Mouse (Mus musculus): ENCODE measurements around the gene Pla2g4b. TPM values are rescaled to one million over a fixed set of nuclear protein-coding genes. Genes with fewer than 3 reads are reported as not detected.

The Pla2g4b gene
- 3.2 and 4.3 TPM in 2 replicates for polyA plus RNA-seq (2014; fragmentation: Nextera tagmentation; extraction: Ambion mirVana)

DNA sequence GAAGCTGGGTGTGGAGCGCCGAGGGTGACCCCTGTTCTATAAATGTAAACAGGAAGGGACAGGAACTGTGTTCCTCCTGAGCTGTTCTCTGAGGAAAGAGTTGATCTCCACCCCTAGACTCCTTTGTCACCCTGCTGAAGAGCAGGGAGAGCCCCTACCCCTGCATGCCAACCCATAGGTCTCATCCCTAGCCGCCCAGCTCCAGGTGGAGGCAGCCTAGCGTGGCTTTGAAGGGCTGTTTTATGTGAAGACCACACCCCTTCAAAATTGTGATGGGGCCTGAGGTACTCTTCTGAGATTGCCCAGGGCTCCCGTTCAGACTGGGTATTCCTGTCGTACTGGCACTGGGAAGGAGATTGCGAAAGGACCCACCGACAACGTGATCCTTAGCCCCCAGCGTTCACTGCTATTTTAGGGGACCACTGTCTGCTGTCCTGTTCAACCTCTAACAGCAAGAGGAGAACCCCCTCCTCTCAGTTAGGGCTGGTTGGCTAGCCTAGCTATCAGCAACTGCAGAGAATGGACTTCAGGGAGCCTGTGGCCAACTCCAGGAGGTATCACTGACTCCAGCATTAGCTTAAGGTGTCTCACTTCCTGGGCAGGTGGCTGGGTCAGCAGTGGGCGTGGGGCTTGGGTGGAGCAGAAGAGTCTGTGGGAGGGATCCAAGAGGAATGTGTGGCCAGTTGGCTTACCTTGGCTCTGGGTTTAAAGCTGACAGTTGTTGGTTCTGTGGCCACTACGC, at the start of gene Pla2g4b:
TSS of gene Pla2g4b (plus strand) at position 692 of the 742 bp plus-strand sequence.
- H3K9me3 ChIP-seq (ENCODE audit: control insufficient read depth, low read length) = no peaks in the 10 kb centered on the region
- peaks cover 47% of the 10 kb centered on the region for H3K36me3 ChIP-seq (ENCODE audit: control insufficient read depth, insufficient read depth, low read length)
- no peak within 1 kb of the TSS for H3K4me2 ChIP-seq (ENCODE audit: low read depth, low read length)
- H3K27ac ChIP-seq (ENCODE audit: low read depth, low read length) = no peak within 1 kb of the TSS
- H3K4me3 ChIP-seq (ENCODE audit: low read depth, low read length) = no peak within 1 kb of the TSS
- no peak for ATAC-seq (ENCODE audit: low read depth)
- no peak within 1 kb of the TSS for H3K9ac ChIP-seq (replicated peaks; ENCODE audit: low read depth, low read length)
- no peaks in the 10 kb centered on the region for H3K27me3 ChIP-seq (ENCODE audit: control insufficient read depth, insufficient read depth, low read length)
- 94% methylated on average over 12 of the region's 12 CpGs for WGBS
- peaks cover 7% of the 10 kb centered on the region for H3K4me1 ChIP-seq (ENCODE audit: control insufficient read depth, insufficient read depth, low read length)

DNA sequence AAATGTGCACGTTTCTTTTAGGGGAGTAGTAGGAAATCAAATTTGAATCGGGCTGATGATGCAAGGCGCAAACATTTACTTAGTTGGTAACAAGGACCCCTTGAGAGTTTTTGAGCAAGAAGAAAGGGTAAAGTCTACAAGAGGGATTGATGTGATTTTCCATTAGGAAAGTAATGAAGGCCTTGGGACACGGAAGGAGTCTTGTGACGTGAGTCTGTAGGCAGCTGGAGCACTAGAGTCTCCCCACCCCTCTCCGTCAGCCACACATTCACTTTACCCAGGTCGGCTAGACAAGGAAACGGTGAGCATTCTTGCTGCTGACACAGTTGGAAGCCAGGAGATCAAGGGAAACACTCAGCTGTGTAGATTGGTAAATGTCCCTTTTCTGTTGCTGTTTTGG, 47.3 kb upstream of the Pla2g4b start:
- H3K36me3 ChIP-seq (ENCODE audit: control insufficient read depth, insufficient read depth, low read length) = no peaks in the 10 kb centered on the region
- H3K27ac ChIP-seq (ENCODE audit: low read depth, low read length) = no peak overlapping the region
- 72% methylated on average over 8 of the region's 8 CpGs for WGBS
- H3K9me3 ChIP-seq (ENCODE audit: control insufficient read depth, low read length) = no peaks in the 10 kb centered on the region
- H3K9ac ChIP-seq (replicated peaks; ENCODE audit: low read depth, low read length) = no peak overlapping the region
- no peak overlapping the region for H3K4me2 ChIP-seq (ENCODE audit: low read depth, low read length)
- no peaks in the 10 kb centered on the region for H3K27me3 ChIP-seq (ENCODE audit: control insufficient read depth, insufficient read depth, low read length)
- H3K4me1 ChIP-seq (ENCODE audit: control insufficient read depth, insufficient read depth, low read length) = no peaks in the 10 kb centered on the region
- ATAC-seq (ENCODE audit: low read depth) = no peak
- H3K4me3 ChIP-seq (ENCODE audit: low read depth, low read length) = no peak overlapping the region

DNA sequence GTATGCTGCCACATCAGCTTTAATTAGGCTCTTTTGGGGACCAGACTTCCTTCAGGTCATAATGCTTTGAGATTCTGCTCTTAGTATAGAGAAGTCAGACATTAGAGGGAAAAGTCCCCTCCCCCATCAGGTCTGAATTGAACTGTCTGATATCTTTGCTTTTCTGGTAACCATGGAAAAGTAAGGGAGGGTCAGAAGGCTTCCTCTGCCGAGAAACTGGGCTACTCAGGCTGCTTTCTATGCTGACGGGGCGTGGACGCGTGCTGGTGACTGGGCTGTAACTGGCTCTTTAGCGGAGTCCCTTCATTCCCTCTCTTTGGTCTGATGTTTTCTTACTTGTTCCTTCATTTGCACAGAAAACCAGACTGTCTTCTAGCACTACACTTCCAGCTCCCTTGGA, 46.8 kb upstream of the Pla2g4b start:
- no peak for ATAC-seq (ENCODE audit: low read depth)
- WGBS = 69% methylated on average over 6 of the region's 6 CpGs
- H3K9me3 ChIP-seq (ENCODE audit: control insufficient read depth, low read length) = no peaks in the 10 kb centered on the region
- no peak overlapping the region for H3K27ac ChIP-seq (ENCODE audit: low read depth, low read length)
- H3K9ac ChIP-seq (replicated peaks; ENCODE audit: low read depth, low read length) = no peak overlapping the region
- no peaks in the 10 kb centered on the region for H3K4me1 ChIP-seq (ENCODE audit: control insufficient read depth, insufficient read depth, low read length)
- no peaks in the 10 kb centered on the region for H3K27me3 ChIP-seq (ENCODE audit: control insufficient read depth, insufficient read depth, low read length)
- H3K4me3 ChIP-seq (ENCODE audit: low read depth, low read length) = no peak overlapping the region
- no peak overlapping the region for H3K4me2 ChIP-seq (ENCODE audit: low read depth, low read length)
- no peaks in the 10 kb centered on the region for H3K36me3 ChIP-seq (ENCODE audit: control insufficient read depth, insufficient read depth, low read length)

DNA sequence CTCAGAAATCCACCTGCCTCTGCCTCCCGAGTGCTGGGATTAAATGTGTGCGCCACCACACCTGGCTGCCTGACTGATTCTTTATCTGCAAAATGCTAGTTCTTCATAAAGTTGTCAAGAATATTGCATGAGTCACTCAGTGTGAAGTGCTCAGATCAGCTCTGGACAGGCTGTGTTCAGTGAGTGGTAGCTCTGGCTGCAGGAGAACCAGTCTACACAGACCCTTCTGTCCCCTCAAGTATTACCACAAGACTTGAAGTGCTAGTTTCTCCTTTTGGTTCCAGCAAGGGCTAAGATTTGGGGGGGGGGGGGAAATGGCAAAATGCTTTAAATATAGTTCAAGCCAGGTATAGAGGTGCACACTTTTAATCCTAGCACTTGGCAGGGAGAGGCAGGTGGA, 45.8 kb upstream of the Pla2g4b start:
- ATAC-seq (ENCODE audit: low read depth) = no peak
- no peaks in the 10 kb centered on the region for H3K27me3 ChIP-seq (ENCODE audit: control insufficient read depth, insufficient read depth, low read length)
- no peaks in the 10 kb centered on the region for H3K9me3 ChIP-seq (ENCODE audit: control insufficient read depth, low read length)
- no peak overlapping the region for H3K27ac ChIP-seq (ENCODE audit: low read depth, low read length)
- no peaks in the 10 kb centered on the region for H3K4me1 ChIP-seq (ENCODE audit: control insufficient read depth, insufficient read depth, low read length)
- no peaks in the 10 kb centered on the region for H3K36me3 ChIP-seq (ENCODE audit: control insufficient read depth, insufficient read depth, low read length)
- 100% methylated on average over 2 of the region's 2 CpGs for WGBS
- H3K4me3 ChIP-seq (ENCODE audit: low read depth, low read length) = no peak overlapping the region
- H3K9ac ChIP-seq (replicated peaks; ENCODE audit: low read depth, low read length) = no peak overlapping the region
- no peak overlapping the region for H3K4me2 ChIP-seq (ENCODE audit: low read depth, low read length)

DNA sequence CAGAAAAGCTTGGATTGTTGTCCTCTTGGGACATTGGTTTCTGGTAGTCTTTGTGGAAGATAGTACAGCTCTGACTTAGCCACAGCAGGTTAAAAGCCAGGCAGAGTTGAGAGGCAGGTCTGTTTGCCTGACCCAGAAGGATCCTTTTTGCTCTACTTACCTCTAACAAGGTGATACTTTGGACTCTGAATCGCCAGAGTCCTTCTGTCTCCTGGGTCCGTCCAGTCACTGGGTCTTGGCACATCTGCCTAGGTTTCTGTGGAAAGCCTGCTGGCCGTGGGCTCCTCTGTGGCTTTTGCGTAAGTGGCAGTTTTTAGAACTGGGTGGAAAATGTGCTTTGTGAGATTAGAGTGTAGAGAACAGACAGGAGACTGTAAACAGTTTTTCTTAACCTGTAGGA, 44.3 kb upstream of the Pla2g4b start:
- Histone ChIP-seq H3K9ac (replicated peaks; ENCODE audit: low read depth, low read length) (no peak overlapping the region), H3K27me3 (ENCODE audit: control insufficient read depth, insufficient read depth, low read length) (no peaks in the 10 kb centered on the region), H3K9me3 (ENCODE audit: control insufficient read depth, low read length) (no peaks in the 10 kb centered on the region), H3K27ac (ENCODE audit: low read depth, low read length) (no peak overlapping the region), H3K4me2 (ENCODE audit: low read depth, low read length) (no peak overlapping the region), H3K4me3 (ENCODE audit: low read depth, low read length) (no peak overlapping the region), H3K4me1 (ENCODE audit: control insufficient read depth, insufficient read depth, low read length) (no peaks in the 10 kb centered on the region), H3K36me3 (ENCODE audit: control insufficient read depth, insufficient read depth, low read length) (no peaks in the 10 kb centered on the region)
- WGBS = 90% methylated on average over 4 of the region's 4 CpGs
- no peak for ATAC-seq (ENCODE audit: low read depth)

DNA sequence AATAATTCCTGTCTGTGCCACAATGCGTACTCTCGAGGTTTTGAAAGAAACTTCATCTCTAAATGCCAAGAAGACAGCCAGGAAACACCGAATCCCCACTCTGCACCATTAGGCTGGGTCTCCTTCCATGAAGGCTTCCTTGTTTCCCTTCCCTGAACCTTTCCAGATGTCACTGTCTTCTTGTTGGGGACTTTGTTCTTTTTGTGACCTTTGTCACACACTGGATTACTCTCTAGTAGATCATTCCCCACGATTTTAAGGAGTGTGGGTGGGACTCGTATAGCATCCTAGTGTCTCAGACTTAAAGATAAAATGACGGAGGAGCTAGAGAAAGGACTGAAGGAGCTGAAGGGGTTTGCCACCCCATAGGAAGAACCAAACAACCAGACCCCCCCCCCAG, 42.3 kb upstream of the Pla2g4b start:
- Histone ChIP-seq H3K9me3 (ENCODE audit: control insufficient read depth, low read length) (no peaks in the 10 kb centered on the region), H3K4me2 (ENCODE audit: low read depth, low read length) (no peak overlapping the region), H3K27me3 (ENCODE audit: control insufficient read depth, insufficient read depth, low read length) (no peaks in the 10 kb centered on the region), H3K4me1 (ENCODE audit: control insufficient read depth, insufficient read depth, low read length) (no peaks in the 10 kb centered on the region), H3K9ac (replicated peaks; ENCODE audit: low read depth, low read length) (no peak overlapping the region), H3K4me3 (ENCODE audit: low read depth, low read length) (no peak overlapping the region), H3K36me3 (ENCODE audit: control insufficient read depth, insufficient read depth, low read length) (no peaks in the 10 kb centered on the region), H3K27ac (ENCODE audit: low read depth, low read length) (no peak overlapping the region)
- 88% methylated on average over 6 of the region's 6 CpGs for WGBS
- ATAC-seq (ENCODE audit: low read depth) = no peak

DNA sequence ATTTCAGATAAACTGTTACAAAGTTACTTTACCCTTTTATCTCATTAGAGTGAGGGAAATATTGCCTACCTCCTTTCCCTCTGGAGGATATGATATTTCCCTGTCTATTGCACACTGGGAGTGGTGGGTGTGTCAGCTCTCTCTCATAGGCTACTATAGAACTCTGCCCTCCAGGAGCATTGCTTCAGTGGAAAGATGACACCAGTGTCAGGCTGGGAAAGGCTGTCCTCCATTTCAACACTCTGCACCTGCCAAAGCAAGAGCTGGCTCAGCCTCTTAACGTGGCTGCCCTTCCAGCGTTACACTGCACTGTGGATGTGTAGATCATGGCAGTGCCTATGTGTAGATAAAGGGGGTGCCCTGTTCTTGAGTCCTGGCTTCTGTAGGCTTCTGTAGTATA, 40.9 kb upstream of the Pla2g4b start:
- no peaks in the 10 kb centered on the region for H3K36me3 ChIP-seq (ENCODE audit: control insufficient read depth, insufficient read depth, low read length)
- 83% methylated on average over 2 of the region's 2 CpGs for WGBS
- no peak overlapping the region for H3K4me2 ChIP-seq (ENCODE audit: low read depth, low read length)
- no peaks in the 10 kb centered on the region for H3K4me1 ChIP-seq (ENCODE audit: control insufficient read depth, insufficient read depth, low read length)
- ATAC-seq (ENCODE audit: low read depth) = no peak
- H3K27me3 ChIP-seq (ENCODE audit: control insufficient read depth, insufficient read depth, low read length) = no peaks in the 10 kb centered on the region
- H3K4me3 ChIP-seq (ENCODE audit: low read depth, low read length) = no peak overlapping the region
- H3K9ac ChIP-seq (replicated peaks; ENCODE audit: low read depth, low read length) = no peak overlapping the region
- no peaks in the 10 kb centered on the region for H3K9me3 ChIP-seq (ENCODE audit: control insufficient read depth, low read length)
- no peak overlapping the region for H3K27ac ChIP-seq (ENCODE audit: low read depth, low read length)

DNA sequence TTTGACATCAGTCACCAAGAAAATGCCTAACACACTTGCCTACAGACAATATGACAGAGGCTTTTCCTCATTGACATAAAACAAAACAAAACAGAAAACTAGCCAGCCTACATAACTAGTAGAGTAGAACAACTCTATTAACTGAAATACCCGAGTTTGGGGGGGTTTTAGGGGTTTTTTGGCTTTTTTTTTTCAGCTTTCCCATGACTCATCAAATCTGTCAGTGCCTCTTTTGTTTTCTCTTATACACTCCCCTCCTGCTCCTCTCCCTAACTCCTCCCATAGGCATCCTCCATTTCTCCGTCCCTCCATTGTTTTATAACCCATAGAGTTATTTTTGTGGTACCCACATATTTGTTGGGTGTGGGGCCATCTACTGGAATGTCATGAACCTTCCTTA, 39.7 kb upstream of the Pla2g4b start:
- Histone ChIP-seq H3K36me3 (ENCODE audit: control insufficient read depth, insufficient read depth, low read length) (no peaks in the 10 kb centered on the region), H3K4me1 (ENCODE audit: control insufficient read depth, insufficient read depth, low read length) (no peaks in the 10 kb centered on the region), H3K9me3 (ENCODE audit: control insufficient read depth, low read length) (no peaks in the 10 kb centered on the region), H3K4me2 (ENCODE audit: low read depth, low read length) (no peak overlapping the region), H3K27ac (ENCODE audit: low read depth, low read length) (no peak overlapping the region), H3K27me3 (ENCODE audit: control insufficient read depth, insufficient read depth, low read length) (no peaks in the 10 kb centered on the region), H3K4me3 (ENCODE audit: low read depth, low read length) (no peak overlapping the region), H3K9ac (replicated peaks; ENCODE audit: low read depth, low read length) (no peak overlapping the region)
- 55% methylated on average over 2 of the region's 2 CpGs for WGBS
- ATAC-seq (ENCODE audit: low read depth) = no peak

DNA sequence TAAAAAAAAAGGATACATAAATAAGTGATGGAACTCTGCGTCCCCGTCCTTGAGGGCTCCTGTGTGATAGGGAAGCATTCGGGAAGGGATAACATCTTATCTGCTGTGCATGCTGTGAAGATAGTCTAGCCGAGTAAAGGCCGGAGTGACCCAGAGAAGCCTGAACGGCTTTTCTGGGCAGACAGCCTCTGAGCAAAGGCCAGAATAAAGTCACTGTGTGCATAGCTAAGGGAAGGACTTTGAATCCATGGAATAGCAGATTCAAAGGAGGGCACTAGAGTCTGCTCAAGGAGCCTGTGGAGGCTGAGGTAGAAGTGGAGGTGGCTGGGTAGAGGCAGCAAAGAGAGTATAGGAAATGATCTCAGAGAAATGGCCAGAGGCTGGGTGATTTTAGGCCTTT, 38.4 kb upstream of the Pla2g4b start:
- Histone ChIP-seq H3K27me3 (ENCODE audit: control insufficient read depth, insufficient read depth, low read length) (no peaks in the 10 kb centered on the region), H3K4me3 (ENCODE audit: low read depth, low read length) (no peak overlapping the region), H3K9ac (replicated peaks; ENCODE audit: low read depth, low read length) (no peak overlapping the region), H3K4me2 (ENCODE audit: low read depth, low read length) (no peak overlapping the region), H3K27ac (ENCODE audit: low read depth, low read length) (no peak overlapping the region; the same call in 1 of the 2 replicates), H3K4me1 (ENCODE audit: control insufficient read depth, insufficient read depth, low read length) (no peaks in the 10 kb centered on the region), H3K36me3 (ENCODE audit: control insufficient read depth, insufficient read depth, low read length) (no peaks in the 10 kb centered on the region), H3K9me3 (ENCODE audit: control insufficient read depth, low read length) (no peaks in the 10 kb centered on the region)
- ATAC-seq (ENCODE audit: low read depth) = no peak
- WGBS = 84% methylated on average over 6 of the region's 6 CpGs

Measured in neural tube, embryonic 14.5 days (tissue).